Mouse (Mus musculus) hindlimb bud, embryonic 11.5 days (tissue): Measurements from ENCODE around the gene Slc39a11.
A peak's percentile ranks its signal among the peaks of the same experiment; 100 is the strongest.

Experiments
- DNase-seq: peaks from one replicate; pipeline ENCODE4 v3.0.0-alpha.2; 2012; ENCODE audit warnings: low read depth, low spot score; ENCODE audit errors: extremely low spot score

Slc39a11 gene

GRCm38 (mm10) chr11:113633398-113633797 is 16.5 kb downstream of the Slc39a11 start:
- no peak for DNase-seq

- DNase-seq, result no peak
Measured at GRCm38 (mm10) chr11:113632303-113632702, 17.6 kb downstream of the Slc39a11 start.

- DNase-seq, result no peak
Measured at GRCm38 (mm10) chr11:113631862-113632261, 18.0 kb downstream of the Slc39a11 start.

- DNase-seq, result no peak
Measured at GRCm38 (mm10) chr11:113631302-113631701, 18.6 kb downstream of the Slc39a11 start.

- DNase-seq, result no peak
Measured at GRCm38 (mm10) chr11:113630642-113631041, 19.2 kb downstream of the Slc39a11 start.

- no peak for DNase-seq
Measured at GRCm38 (mm10) chr11:113627785-113628184, 22.1 kb downstream of the Slc39a11 start.

- no peak for DNase-seq
Measured at GRCm38 (mm10) chr11:113625437-113625836, 24.4 kb downstream of the Slc39a11 start.

- DNase-seq, result no peak
Measured at GRCm38 (mm10) chr11:113622028-113622427, 27.9 kb downstream of the Slc39a11 start.

- DNase-seq, result no peak
Measured at GRCm38 (mm10) chr11:113621001-113621400, 28.9 kb downstream of the Slc39a11 start.

- no peak for DNase-seq
Measured at GRCm38 (mm10) chr11:113619420-113620080, 30.3 kb downstream of the Slc39a11 start.

GRCm38 (mm10) chr11:113618672-113619419 is 31.0 kb downstream of the Slc39a11 start, which contains the start of gene Sstr2:
Gene Sstr2 (plus strand): TSS chr11:113619342.
- no peak for DNase-seq

GRCm38 (mm10) chr11:113618303-113618671 is 31.6 kb downstream of the Slc39a11 start:
- no peak for DNase-seq

GRCm38 (mm10) chr11:113617132-113617911 is 32.6 kb downstream of the Slc39a11 start:
- DNase-seq, result peak; percentile 63

- no peak for DNase-seq
Measured at GRCm38 (mm10) chr11:113614476-113614875, 35.4 kb downstream of the Slc39a11 start.

GRCm38 (mm10) chr11:113611664-113612611 is 37.9 kb downstream of the Slc39a11 start:
- no peak for DNase-seq

- DNase-seq, result no peak
Measured at GRCm38 (mm10) chr11:113611112-113611646, 38.7 kb downstream of the Slc39a11 start.

- no peak for DNase-seq
Measured at GRCm38 (mm10) chr11:113610266-113610665, 39.6 kb downstream of the Slc39a11 start.

- DNase-seq, result no peak
Measured at GRCm38 (mm10) chr11:113609581-113609980, 40.3 kb downstream of the Slc39a11 start.

GRCm38 (mm10) chr11:113607556-113607955 is 42.3 kb downstream of the Slc39a11 start:
- DNase-seq, result no peak
